Mouse (Mus musculus): Measurements from ENCODE around the gene Olfr872.

GRCm38 (mm10) chr9:20210812-20211211 is 26.1 kb upstream of the Olfr872 start:
- TF ChIP-seq EP300 (optimal IDR thresholded peaks at IDR 0.05) (no peak), CTCF (IDR thresholded peaks at IDR 0.05; ENCODE audit: low read depth) (no peak)
